Mouse (Mus musculus) ES-E14 (cell line): ENCODE measurements around the gene Setd4.

Experiments used
- HCFC1 ChIP-seq: IDR thresholded peaks from 2 replicates; pipeline ENCODE4 v1.6.1; 2012; ENCODE audit warnings: low read length, inconsistent platforms, borderline replicate concordance; ENCODE audit not compliant: insufficient read depth
- ZNF384 ChIP-seq: IDR thresholded peaks from 2 replicates; pipeline ENCODE4 v1.6.1; 2012; ENCODE audit warnings: low read depth, low read length, inconsistent platforms

GRCm38 (mm10) chr16:93608731-93609130 lies 4.9 kb upstream of the Setd4 start:
- no peak for TF ChIP-seq ZNF384
- no peak for TF ChIP-seq HCFC1
